Mouse (Mus musculus) myocyte (in vitro differentiated cells): Measurements from ENCODE around the gene Dock6. TPM values are rescaled to one million over a fixed set of nuclear protein-coding genes. Genes with fewer than 3 reads are reported as not detected.

ENCODE experiments used
- H3K27me3 ChIP-seq: one replicate; pipeline ENCODE4 v1.6.1; 2011; ENCODE audit not compliant: control insufficient read depth, insufficient read depth, insufficient read length
- H3K36me3 ChIP-seq: one replicate; pipeline ENCODE4 v1.6.1; 2011; ENCODE audit not compliant: control insufficient read depth, insufficient read depth
- H3K4me2 ChIP-seq: one replicate; pipeline ENCODE4 v1.6.1; 2011; ENCODE audit warnings: low read depth, control low read depth
- H3K4me3 ChIP-seq: one replicate; pipeline ENCODE4 v1.5.1; 2011; ENCODE audit warnings: mild to moderate bottlenecking, control low read depth, moderate library complexity
- H3K79me2 ChIP-seq: one replicate; pipeline ENCODE4 v1.6.1; 2011; ENCODE audit not compliant: control insufficient read depth, insufficient read depth
- H3ac ChIP-seq: one replicate; pipeline ENCODE4 v1.6.1; 2011; ENCODE audit not compliant: control insufficient read depth, insufficient read length
- CEBPB ChIP-seq: IDR thresholded peaks from 2 replicates; pipeline ENCODE4 v1.6.1; 2011; ENCODE audit warnings: mild to moderate bottlenecking, moderate library complexity; ENCODE audit not compliant: poor library complexity, insufficient read depth, severe bottlenecking
- E2F4 ChIP-seq: IDR thresholded peaks from one replicate; pipeline ENCODE4 v1.6.1; 2011; ENCODE audit warnings: mild to moderate bottlenecking, control low read depth, moderate library complexity; ENCODE audit not compliant: insufficient read depth
- MAX ChIP-seq: IDR thresholded peaks from one replicate; pipeline ENCODE4 v1.6.1; 2011; ENCODE audit warnings: low read depth, mild to moderate bottlenecking, control low read depth
- MYOD1 ChIP-seq, 3 experiments: IDR thresholded peaks; one replicate each; pipeline ENCODE4 v1.6.1; 2011; ENCODE audit warnings: control low read depth in 2 of 3, low read depth in 2 of 3, mild to moderate bottlenecking in 2 of 3, moderate library complexity in 1 of 3; ENCODE audit not compliant: insufficient read length in 2 of 3, control insufficient read depth in 1 of 3
- MYOG ChIP-seq, 3 experiments: IDR thresholded peaks; one replicate each; pipeline ENCODE4 v1.6.1; 2011; ENCODE audit warnings: control low read depth in 2 of 3, low read depth in 2 of 3, mild to moderate bottlenecking in 2 of 3; ENCODE audit not compliant: insufficient read length in 2 of 3, control insufficient read depth in 1 of 3, insufficient read depth in 1 of 3
- POLR2A ChIP-seq: IDR thresholded peaks from one replicate; pipeline ENCODE4 v1.6.1; 2011; ENCODE audit warnings: low read depth, mild to moderate bottlenecking, control low read depth, moderate library complexity; ENCODE audit not compliant: insufficient read length
- POLR2AphosphoS2 ChIP-seq: IDR thresholded peaks from one replicate; pipeline ENCODE4 v1.6.1; 2011; ENCODE audit warnings: low read depth, control low read depth; ENCODE audit not compliant: insufficient read length
- REST ChIP-seq: IDR thresholded peaks from one replicate; pipeline ENCODE4 v1.6.1; 2011; ENCODE audit warnings: mild to moderate bottlenecking, control low read depth, moderate library complexity; ENCODE audit not compliant: insufficient read depth, insufficient read length
- SRF ChIP-seq: IDR thresholded peaks from one replicate; pipeline ENCODE4 v1.6.1; 2011; ENCODE audit warnings: low read depth; ENCODE audit not compliant: control insufficient read depth, insufficient read length
- TCF12 ChIP-seq: IDR thresholded peaks from one replicate; pipeline ENCODE4 v1.6.1; 2011; ENCODE audit warnings: mild to moderate bottlenecking, control low read depth; ENCODE audit not compliant: poor library complexity, insufficient read depth, severe bottlenecking
- TCF3 ChIP-seq: IDR thresholded peaks from one replicate; pipeline ENCODE4 v1.6.1; 2011; ENCODE audit warnings: low read depth, control low read depth; ENCODE audit not compliant: insufficient read length
- USF1 ChIP-seq: IDR thresholded peaks from one replicate; pipeline ENCODE4 v1.6.1; 2011; ENCODE audit warnings: low read depth, mild to moderate bottlenecking, control low read depth, moderate library complexity
- polyA plus RNA-seq: library from polyadenylated mRNA; unstranded; fragments of >200 nt; fragmentation: generic; extraction: Trizol; gene quantifications from one replicate; pipeline ENCODE4 v1.2.1, GENCODE M21; 2012; ENCODE audit warnings: missing spikeins

Gene Dock6
- polyA plus RNA-seq, 1 experiment, result 20.3 TPM

GRCm38 (mm10) chr9:21840115-21840787, 12.2 kb downstream of the Dock6 start:
- no peak overlapping the region for H3K4me3 ChIP-seq
- no peaks in the 10 kb centered on the region for H3K79me2 ChIP-seq
- H3K4me2 ChIP-seq, result no peak overlapping the region
- H3K27me3 ChIP-seq, result no peaks in the 10 kb centered on the region
- TF ChIP-seq CEBPB (no peak), POLR2AphosphoS2 (no peak), TCF12 (no peak), E2F4 (no peak), SRF (no peak), MAX (no peak)
- H3ac ChIP-seq, result no peak overlapping the region
- H3K36me3 ChIP-seq, result peaks cover 8% of the 10 kb centered on the region

- H3K4me3 ChIP-seq, result no peak overlapping the region
- no peaks in the 10 kb centered on the region for H3K79me2 ChIP-seq
- TF ChIP-seq POLR2A (no peak), MAX (no peak), POLR2AphosphoS2 (no peak), E2F4 (no peak), CEBPB (no peak), MYOG (IDR thresholded peaks at IDR 0.05; ENCODE audit: control insufficient read depth in 1 of 3, insufficient read depth in 1 of 3, insufficient read length in 2 of 3, low read depth in 2 of 3) (no peak), TCF3 (no peak), SRF (no peak), TCF12 (no peak)
- H3ac ChIP-seq, result no peak overlapping the region
- no peaks in the 10 kb centered on the region for H3K36me3 ChIP-seq
- H3K4me2 ChIP-seq, result no peak overlapping the region
- H3K27me3 ChIP-seq, result no peaks in the 10 kb centered on the region
Observed at GRCm38 (mm10) chr9:21837690-21838089, 14.7 kb downstream of the Dock6 start.

- Histone ChIP-seq H3K36me3 (no peaks in the 10 kb centered on the region), H3K79me2 (no peaks in the 10 kb centered on the region)
Observed at GRCm38 (mm10) chr9:21835258-21835912, 17.1 kb downstream of the Dock6 start, which contains the start of gene Angptl8. TSS of gene Angptl8 (plus strand) at chr9:21835510.

GRCm38 (mm10) chr9:21831558-21832240, 20.7 kb downstream of the Dock6 start:
- H3K4me3 ChIP-seq, result no peak overlapping the region
- no peak for TF ChIP-seq MYOG (IDR thresholded peaks at IDR 0.05; ENCODE audit: control insufficient read depth in 1 of 3, insufficient read depth in 1 of 3, insufficient read length in 2 of 3, low read depth in 2 of 3)
- H3K36me3 ChIP-seq, result no peaks in the 10 kb centered on the region
- H3K79me2 ChIP-seq, result no peaks in the 10 kb centered on the region
- no peaks in the 10 kb centered on the region for H3K27me3 ChIP-seq
- no peak overlapping the region for H3ac ChIP-seq
- H3K4me2 ChIP-seq, result no peak overlapping the region

More at GRCm38 (mm10) chr9:21835258-21835912, 17.1 kb downstream of the Dock6 start, which contains the start of gene Angptl8:
- Histone ChIP-seq H3K4me2 (no peak within 1 kb of the TSS), H3K27me3 (no peaks in the 10 kb centered on the region), H3ac (no peak within 1 kb of the TSS), H3K4me3 (no peak within 1 kb of the TSS)
- no peak for TF ChIP-seq CEBPB
- no peak for TF ChIP-seq MYOD1 (IDR thresholded peaks at IDR 0.05; ENCODE audit: control insufficient read depth in 1 of 3, insufficient read length in 2 of 3, low read depth in 2 of 3)
- no peak for TF ChIP-seq MYOG (IDR thresholded peaks at IDR 0.05; ENCODE audit: control insufficient read depth in 1 of 3, insufficient read depth in 1 of 3, insufficient read length in 2 of 3, low read depth in 2 of 3)
- no peak for TF ChIP-seq POLR2AphosphoS2

GRCm38 (mm10) chr9:21830936-21831335, 21.5 kb downstream of the Dock6 start:
- H3K4me3 ChIP-seq, result no peak overlapping the region
- H3K4me2 ChIP-seq, result no peak overlapping the region
- H3ac ChIP-seq, result no peak overlapping the region
- TF ChIP-seq MAX (no peak), MYOG (IDR thresholded peaks at IDR 0.05; ENCODE audit: control insufficient read depth in 1 of 3, insufficient read depth in 1 of 3, insufficient read length in 2 of 3, low read depth in 2 of 3) (no peak), SRF (no peak), TCF3 (no peak), REST (no peak), E2F4 (no peak), USF1 (no peak), MYOD1 (IDR thresholded peaks at IDR 0.05; ENCODE audit: control insufficient read depth in 1 of 3, insufficient read length in 2 of 3, low read depth in 2 of 3) (no peak), POLR2A (no peak), TCF12 (no peak), POLR2AphosphoS2 (no peak), CEBPB (no peak)
- H3K27me3 ChIP-seq, result no peaks in the 10 kb centered on the region
- H3K79me2 ChIP-seq, result no peaks in the 10 kb centered on the region
- H3K36me3 ChIP-seq, result no peaks in the 10 kb centered on the region
